1 mouse cellular context compared by ENCODE assay signal in genomic region chr8:71488454-71488853, GRCm38 (mm10).
A peak's percentile ranks its signal among the peaks of the same experiment; 100 is the strongest.
TF ChIP-seq lines count a peak whose summit lies in the region.

No protein-coding gene starts in this region.

TF ChIP-seq in MEL, 35 proteins besides CTCF, POLR2A, EP300 and RAD21 (continued from another document):
- no peak for TF ChIP-seq USF1 (IDR thresholded peaks at IDR 0.05; ENCODE audit: low read depth, low read length)
- peak; percentile 95 for TF ChIP-seq HCFC1 (IDR thresholded peaks at IDR 0.05; ENCODE audit: low read depth, low read length)
- no peak for TF ChIP-seq ETS1 (IDR thresholded peaks at IDR 0.05; ENCODE audit: low read depth, low read length)
- TF ChIP-seq MAFK (IDR thresholded peaks at IDR 0.05; ENCODE audit: borderline replicate concordance, low read depth, low read length) = no peak
- TF ChIP-seq ZC3H11A (IDR thresholded peaks at IDR 0.05; ENCODE audit: low read depth, low read length) = no peak
- TF ChIP-seq NELFE (IDR thresholded peaks at IDR 0.05; ENCODE audit: low read depth, low read length) = peak; percentile 85
- TF ChIP-seq BHLHE40 (IDR thresholded peaks at IDR 0.05; ENCODE audit: borderline replicate concordance, low read depth, low read length) = no peak
- TF ChIP-seq CHD1 (IDR thresholded peaks at IDR 0.05; ENCODE audit: low read depth, low read length) = no peak
- TF ChIP-seq MAZ (IDR thresholded peaks at IDR 0.05; ENCODE audit: low read depth, low read length) = peak; percentile 65; the same call in 1 of the 2 replicates
- TF ChIP-seq KAT2A (conservative IDR thresholded peaks at IDR 0.05; ENCODE audit: low read depth, low read length) = peak; percentile 76
- peak; percentile 14; the same call in 1 of the 2 replicates for TF ChIP-seq NRF1 (IDR thresholded peaks at IDR 0.05; ENCODE audit: insufficient read depth, low read depth, low read length, poor library complexity, severe bottlenecking)
- peak; percentile 65 for TF ChIP-seq POLR2AphosphoS2 (IDR thresholded peaks at IDR 0.05; ENCODE audit: low read length)
- TF ChIP-seq TBP (IDR thresholded peaks at IDR 0.05; ENCODE audit: low read depth, low read length) = peak; percentile 91
- TF ChIP-seq RCOR1 (IDR thresholded peaks at IDR 0.05; ENCODE audit: low read depth, low read length) = no peak
- TF ChIP-seq ZMIZ1 (IDR thresholded peaks at IDR 0.05; ENCODE audit: low read depth, low read length) = 0 out of 2 replicates have a peak, but pooled peaks have one; percentile 41
- peak; percentile 99 for TF ChIP-seq SIN3A (IDR thresholded peaks at IDR 0.05; ENCODE audit: low read length)
- TF ChIP-seq MYC (IDR thresholded peaks at IDR 0.05; ENCODE audit: low read depth, low read length) = peak; percentile 85
- TF ChIP-seq ELF1 (IDR thresholded peaks at IDR 0.05; ENCODE audit: low read depth, low read length) = peak; percentile 56; the same call in 1 of the 2 replicates
- TF ChIP-seq MXI1 (IDR thresholded peaks at IDR 0.05; ENCODE audit: low read depth, low read length) = peak; percentile 91
- no peak for TF ChIP-seq SMC3 (IDR thresholded peaks at IDR 0.05; ENCODE audit: low read depth, low read length)
- no peak for TF ChIP-seq ZKSCAN1 (IDR thresholded peaks at IDR 0.05; ENCODE audit: low read depth, low read length)
- peak; percentile 74 for TF ChIP-seq MAX (IDR thresholded peaks at IDR 0.05; ENCODE audit: low read length)
- TF ChIP-seq MEF2A (IDR thresholded peaks at IDR 0.05; ENCODE audit: extremely low read depth, insufficient replicate concordance, low read depth, low read length, poor library complexity, severe bottlenecking) = no peak
- TF ChIP-seq CHD2 (IDR thresholded peaks at IDR 0.05; ENCODE audit: low read length) = peak; percentile 80; the same call in 1 of the 2 replicates
- 0 out of 2 replicates have a peak, but pooled peaks have one; percentile 50 for TF ChIP-seq JUND (IDR thresholded peaks at IDR 0.05; ENCODE audit: low read depth, low read length)
- no peak for TF ChIP-seq MYB (IDR thresholded peaks at IDR 0.05; ENCODE audit: low read depth, low read length)
- no peak for TF ChIP-seq UBTF (IDR thresholded peaks at IDR 0.05; ENCODE audit: borderline replicate concordance, insufficient read depth, low read depth, low read length)
- TF ChIP-seq ZNF384 (IDR thresholded peaks at IDR 0.05; ENCODE audit: low read depth, low read length) = no peak
- peak; percentile 46 for TF ChIP-seq TCF12 (IDR thresholded peaks at IDR 0.05; ENCODE audit: low read depth, low read length)
- no peak for TF ChIP-seq GABPA (IDR thresholded peaks at IDR 0.05; ENCODE audit: low read depth, low read length)
- no peak for TF ChIP-seq USF2 (IDR thresholded peaks at IDR 0.05; ENCODE audit: borderline replicate concordance in 1 of 2, insufficient read depth in 1 of 2, low read depth in 1 of 2, low read length in 2 of 2)
- TF ChIP-seq TAL1 (IDR thresholded peaks at IDR 0.05; ENCODE audit: low read length) = no peak
TF ChIP-seq in MEL: peak in this region for 17.
